Mouse (Mus musculus) stomach, postnatal 0 days (tissue): ENCODE data around the gene Ptpn14. TPM values are rescaled to one million over a fixed set of nuclear protein-coding genes. Genes with fewer than 3 reads are reported as not detected.
"Not testable (repeated sequence)": the region's sequence is repeated elsewhere in the genome, so short reads cannot be mapped to it uniquely, and the experiment has no call there.

Experiments used
- ATAC-seq: fragments of 200-750 bp; cut with Nextera tagmentation; 2 replicates; pipeline ENCODE4 v1.8.0; 2017; ENCODE audit not compliant: low FRiP score, low TSS enrichment
- DNase-seq: peaks from one replicate; pipeline ENCODE4 v3.0.0-alpha.2; 2016; ENCODE audit warnings: low spot score
- H3K27ac ChIP-seq: fragments of 300-500 bp; sonication (generic); replicated peaks from 2 replicates; pipeline ENCODE4 v1.5.1; 2014; ENCODE audit warnings: mild to moderate bottlenecking, control low read depth
- H3K27me3 ChIP-seq: fragments of 300-500 bp; sonication (generic); 2 replicates; pipeline ENCODE4 v1.6.1; 2014; ENCODE audit warnings: low read length; ENCODE audit not compliant: control insufficient read depth, insufficient read depth
- H3K36me3 ChIP-seq: fragments of 300-500 bp; sonication (generic); 2 replicates; pipeline ENCODE4 v1.6.1; 2014; ENCODE audit warnings: low read length, mixed read lengths; ENCODE audit not compliant: control insufficient read depth, insufficient read depth
- H3K4me1 ChIP-seq: fragments of 300-500 bp; sonication (generic); replicated peaks from 2 replicates; pipeline ENCODE4 v1.6.1; 2014; ENCODE audit warnings: antibody characterized with exemption; ENCODE audit not compliant: control insufficient read depth, insufficient read depth
- H3K4me2 ChIP-seq: fragments of 300-500 bp; sonication (generic); replicated peaks from 2 replicates; pipeline ENCODE4 v1.6.1; 2014; ENCODE audit warnings: low read depth, mild to moderate bottlenecking, control low read depth, moderate library complexity
- H3K4me3 ChIP-seq: fragments of 300-500 bp; sonication (generic); 2 replicates; pipeline ENCODE4 v1.5.1; 2014; ENCODE audit warnings: low read depth, low read length, control low read depth
- H3K9ac ChIP-seq: fragments of 300-500 bp; sonication (generic); 2 replicates; pipeline ENCODE4 v1.6.1; 2014; ENCODE audit warnings: mild to moderate bottlenecking, low read length, control low read depth, mixed read lengths
- H3K9me3 ChIP-seq: fragments of 300-500 bp; sonication (generic); 2 replicates; pipeline ENCODE4 v1.6.1; 2016; ENCODE audit warnings: low read length; ENCODE audit not compliant: control insufficient read depth
- CTCF ChIP-seq: IDR thresholded peaks from 2 replicates; pipeline ENCODE4 v1.5.1; 2016; ENCODE audit warnings: antibody characterized with exemption, low read depth, mild to moderate bottlenecking, moderate library complexity
- EP300 ChIP-seq: optimal IDR thresholded peaks from 2 replicates; pipeline ENCODE3; 2016; ENCODE audit warnings: antibody characterized with exemption
- WGBS: fragments of 180-500 bp; shearing (Covaris S2); extraction: QIAGEN DNeasy Blood & Tissue Kit; methylation state at CpG from one replicate; pipeline ENCODE4 v1.1.7; 2014; 5-methylcytosine and 5-hydroxymethylcytosine counted together
- polyA plus RNA-seq: library from polyadenylated mRNA; unstranded; fragments of >200 nt; fragmentation: Nextera tagmentation; extraction: Ambion mirVana; gene quantifications from 2 replicates; pipeline ENCODE4 v1.2.1, GENCODE M21; 2015

The Ptpn14 gene
- polyA plus RNA-seq, 1 experiment from 2014 or later, result 4.5 TPM

DNA sequence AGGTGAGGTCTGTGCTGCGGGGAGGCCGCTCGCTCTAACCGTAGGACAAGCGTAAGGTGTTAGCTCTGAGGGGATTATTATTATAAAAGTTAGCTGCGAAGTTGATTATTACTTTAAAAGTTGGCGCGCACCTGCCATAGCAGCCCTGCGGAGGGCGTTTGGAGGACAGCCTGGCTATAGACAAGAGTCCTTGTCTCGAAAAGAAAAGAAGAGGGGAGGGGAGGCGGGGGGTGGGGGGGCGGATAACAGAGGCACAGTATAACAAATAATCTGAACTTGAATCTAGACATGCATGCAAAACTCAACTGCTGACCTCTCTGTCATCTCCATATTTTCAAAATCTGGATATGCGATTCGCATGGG, 39.7 kb upstream of the Ptpn14 start:
- H3K27ac ChIP-seq, result no peak overlapping the region; the same call in 1 of the 2 replicates

DNA sequence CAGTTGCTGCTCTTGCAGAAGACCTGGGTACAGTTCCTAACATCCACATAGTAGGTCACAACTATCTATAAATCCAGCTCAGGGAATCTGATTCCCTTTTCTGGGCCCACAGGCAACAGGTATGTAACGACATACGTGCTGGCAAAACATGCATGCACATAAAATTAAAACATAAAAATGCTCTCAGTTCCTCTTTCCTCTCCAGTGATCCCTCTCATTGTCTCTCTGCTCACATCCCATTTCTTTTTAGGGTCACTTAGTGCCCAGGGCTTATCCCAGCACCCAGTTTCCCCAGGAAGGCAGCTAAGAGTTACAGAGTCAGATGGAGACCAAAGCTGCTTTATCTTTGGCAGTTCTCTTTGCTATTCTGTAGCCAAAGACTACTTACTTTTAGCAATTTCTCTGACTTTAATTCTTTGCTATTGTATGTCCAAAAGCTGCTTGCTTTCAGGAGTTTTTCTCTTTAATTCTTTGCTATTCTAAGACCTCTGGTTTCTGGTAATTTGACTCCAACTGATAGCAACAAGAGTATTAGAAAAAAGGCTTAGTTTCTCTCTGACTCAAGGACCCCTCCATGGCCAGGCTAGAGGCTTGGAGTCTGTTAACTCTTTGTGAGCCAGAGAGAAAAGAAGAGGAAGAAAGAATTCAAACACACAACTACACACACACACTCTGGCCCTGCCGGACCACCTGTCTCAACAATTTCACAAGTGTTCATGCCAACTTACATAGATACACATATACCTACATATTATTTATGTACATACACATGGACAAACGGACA, 38.8 kb upstream of the Ptpn14 start:
- Histone ChIP-seq H3K4me1 (no peaks in the 10 kb centered on the region), H3K9ac (no peak overlapping the region), H3K9me3 (no peaks in the 10 kb centered on the region), H3K27ac (no peak overlapping the region), H3K27me3 (no peaks in the 10 kb centered on the region), H3K4me2 (peak overlapping the region; percentile 94), H3K4me3 (peak overlapping the region; percentile 61; the same call in 1 of the 2 replicates), H3K36me3 (no peaks in the 10 kb centered on the region)
- WGBS, result 34% methylated on average over 4 of the region's 4 CpGs
- TF ChIP-seq EP300 (no peak), CTCF (no peak)
- ATAC-seq (no peak), DNase-seq (no peak)

More for the DNA sequence above, 39.7 kb upstream of the Ptpn14 start:
- ATAC-seq (no peak), DNase-seq (no peak)
- no peaks in the 10 kb centered on the region for H3K9me3 ChIP-seq
- TF ChIP-seq CTCF (no peak), EP300 (no peak)
- H3K4me3 ChIP-seq, result peak overlapping the region; percentile 61
- peak overlapping the region; percentile 50; the same call in 1 of the 2 replicates for H3K9ac ChIP-seq
- H3K36me3 ChIP-seq, result 0 out of 2 replicates have a peak, but pooled peaks cover 4% of the 10 kb centered on the region
- H3K4me1 ChIP-seq, result no peaks in the 10 kb centered on the region
- H3K27me3 ChIP-seq, result no peaks in the 10 kb centered on the region
- WGBS, result under 1% methylated on average over 15 of the region's 15 CpGs
- H3K4me2 ChIP-seq, result peak overlapping the region; percentile 94

DNA sequence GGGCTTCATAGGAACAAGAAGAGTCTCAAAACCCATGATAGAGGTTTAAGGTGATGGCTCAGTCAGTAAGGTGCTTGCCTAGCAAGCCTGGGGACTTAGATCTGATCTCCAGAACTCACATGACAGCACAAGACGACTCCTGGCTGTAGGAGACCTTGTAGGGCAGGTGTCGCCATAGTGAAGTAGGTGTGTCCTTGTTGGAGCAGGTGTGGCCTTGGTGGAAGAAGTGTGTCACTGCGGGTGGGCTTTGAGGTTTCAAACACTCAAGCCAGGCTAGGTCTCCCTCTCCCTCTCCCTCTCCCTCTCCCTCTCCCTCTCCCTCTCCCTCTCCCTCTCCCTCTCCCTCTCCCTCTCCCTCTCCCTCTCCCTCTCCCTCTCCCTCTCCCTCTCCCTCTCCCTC, 35.6 kb upstream of the Ptpn14 start:
- not testable (repeated sequence) for H3K36me3 ChIP-seq, H3K4me2 ChIP-seq, H3K27ac ChIP-seq, H3K9ac ChIP-seq, H3K4me1 ChIP-seq, H3K4me3 ChIP-seq, H3K27me3 ChIP-seq, H3K9me3 ChIP-seq, ATAC-seq, DNase-seq
- WGBS, result 23% methylated on average over 3 of the region's 3 CpGs

DNA sequence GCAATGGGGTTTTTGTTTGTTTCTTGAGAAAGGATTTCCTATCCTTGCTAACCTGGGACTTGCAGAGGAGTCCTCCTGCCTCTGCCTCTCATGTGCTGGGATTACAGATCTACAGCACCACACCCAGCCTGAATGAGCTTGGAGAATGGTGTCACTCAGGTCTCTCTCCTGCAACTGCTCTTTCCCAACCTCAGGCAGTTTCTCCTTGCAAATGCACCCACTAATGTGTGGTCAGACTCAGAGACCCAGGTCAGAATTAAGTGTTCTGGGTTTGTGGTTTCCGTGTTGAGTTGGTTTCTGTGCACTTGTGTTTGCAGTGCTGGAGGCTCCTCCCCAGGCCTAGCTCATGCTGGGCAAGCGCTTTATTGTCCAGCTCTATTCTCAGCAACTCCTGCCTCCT, 33.7 kb upstream of the Ptpn14 start:
- DNase-seq (no peak), ATAC-seq (no peak)
- Histone ChIP-seq H3K36me3 (no peaks in the 10 kb centered on the region), H3K9me3 (no peaks in the 10 kb centered on the region), H3K27ac (no peak overlapping the region), H3K9ac (no peak overlapping the region), H3K4me3 (no peak overlapping the region), H3K27me3 (no peaks in the 10 kb centered on the region), H3K4me1 (no peaks in the 10 kb centered on the region), H3K4me2 (no peak overlapping the region)
- TF ChIP-seq CTCF (no peak), EP300 (no peak)
- 78% methylated on average over 2 of the region's 2 CpGs for WGBS

DNA sequence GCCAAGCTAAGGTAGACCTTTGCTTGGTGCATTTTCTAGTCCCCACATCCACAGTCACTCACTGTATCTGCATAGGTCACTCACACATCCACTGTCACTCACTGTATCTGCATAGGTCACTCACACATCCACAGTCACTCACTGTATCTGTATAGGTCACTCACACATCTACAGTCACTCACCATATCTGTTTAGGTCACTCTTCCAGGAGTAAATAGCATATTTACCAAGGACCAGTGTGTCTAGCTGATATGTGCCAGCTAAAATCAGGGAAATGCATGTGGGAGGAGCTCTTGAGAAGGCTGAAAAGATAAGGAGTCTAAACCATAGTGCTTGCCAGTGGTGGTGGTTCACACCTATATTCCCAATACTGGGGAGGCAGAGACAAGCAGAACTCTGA, 32.7 kb upstream of the Ptpn14 start:
- TF ChIP-seq CTCF (no peak), EP300 (no peak)
- Histone ChIP-seq H3K4me1 (no peaks in the 10 kb centered on the region), H3K9ac (no peak overlapping the region), H3K4me3 (no peak overlapping the region), H3K27ac (no peak overlapping the region), H3K4me2 (no peak overlapping the region), H3K9me3 (no peaks in the 10 kb centered on the region), H3K36me3 (no peaks in the 10 kb centered on the region), H3K27me3 (no peaks in the 10 kb centered on the region)
- ATAC-seq (no peak), DNase-seq (no peak)

DNA sequence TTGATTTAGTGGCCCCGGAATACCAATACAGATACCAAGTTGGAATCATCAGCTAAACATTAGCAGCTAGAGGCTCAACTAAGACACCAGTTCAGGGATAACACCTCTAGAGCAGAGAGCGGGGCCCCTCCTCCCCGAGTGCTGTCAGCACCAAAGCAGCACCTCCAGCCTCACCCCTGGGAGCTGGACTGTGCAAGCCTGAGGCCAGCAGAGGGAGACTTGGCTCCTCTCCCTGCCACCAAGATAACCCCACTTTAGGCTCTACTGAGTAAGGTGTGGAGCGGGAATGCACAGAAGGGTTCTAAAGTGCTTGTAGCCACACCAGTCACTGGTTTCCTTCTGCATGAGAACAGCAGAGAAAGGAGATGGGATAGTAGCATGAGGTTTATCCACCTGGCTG, 29.7 kb upstream of the Ptpn14 start:
- TF ChIP-seq CTCF, result peak; percentile 61
- TF ChIP-seq EP300, result no peak
- Histone ChIP-seq H3K4me3 (no peak overlapping the region), H3K4me2 (no peak overlapping the region), H3K4me1 (no peaks in the 10 kb centered on the region), H3K27me3 (no peaks in the 10 kb centered on the region), H3K9ac (no peak overlapping the region), H3K36me3 (no peaks in the 10 kb centered on the region), H3K9me3 (no peaks in the 10 kb centered on the region), H3K27ac (no peak overlapping the region)
- ATAC-seq (peak; percentile 41; the same call in 1 of the 2 replicates), DNase-seq (peak; percentile 49)
- 59% methylated on average over 4 of the region's 4 CpGs for WGBS
